Mouse (Mus musculus) liver, embryonic 18 days (tissue): Measurements from ENCODE around the gene Ywhah. TPM values are rescaled to one million over a fixed set of nuclear protein-coding genes. Genes with fewer than 3 reads are reported as not detected.

Experiments used
- polyA plus RNA-seq: library from polyadenylated mRNA; depleted of rRNA; stranded (reverse); fragments of >200 nt; gene quantifications from 2 replicates; pipeline ENCODE4 v1.2.3, GENCODE M21; 2012; rRNA removed

Ywhah gene
- 91.4 and 97.0 TPM in 2 replicates for polyA plus RNA-seq

GRCm38 (mm10) chr5:33018561-33019425, at the start of gene Ywhah:
TSS of gene Ywhah (plus strand) at chr5:33018816.

Other genes with a start within 250 kb of the Ywhah start
- gene Pisd, start 233.2 kb upstream of the Ywhah start, polyA plus RNA-seq, result 35.4 and 36.0 TPM in 2 replicates
- gene Gm20671, start 191.7 kb upstream of the Ywhah start, polyA plus RNA-seq, result 0.22 and 0.45 TPM in 2 replicates
- gene Prr14l, start 164.6 kb upstream of the Ywhah start, polyA plus RNA-seq, result 3.3 and 4.5 TPM in 2 replicates
- 6.9 and 7.7 TPM in 2 replicates for gene Depdc5, start 155.1 kb upstream of the Ywhah start, polyA plus RNA-seq
- gene Slc5a1, start 85.4 kb downstream of the Ywhah start, polyA plus RNA-seq, result 0.01 and 0.11 TPM in 2 replicates
- gene Spon2, start 199.6 kb downstream of the Ywhah start, polyA plus RNA-seq, result 34.4 and 43.3 TPM in 2 replicates